Mouse (Mus musculus) WW6 (cell line): ENCODE results near the gene Rsph1.

Experiments
- DNase-seq: peaks from one replicate; pipeline ENCODE4 v3.0.0-alpha.2; 2013; ENCODE audit warnings: low read depth, low spot score

Rsph1 gene

GRCm38 (mm10) chr17:31276922-31277918 is at the start of gene Rsph1:
Gene Rsph1, minus strand, starts transcription at chr17:31277383.
- DNase-seq: no peak

- no peak for DNase-seq
These were observed 49.2 kb upstream of the Rsph1 start for GRCm38 (mm10) chr17:31326220-31326852.

- no peak for DNase-seq
These were observed 48.5 kb upstream of the Rsph1 start for GRCm38 (mm10) chr17:31325451-31326219.

- no peak for DNase-seq
These were observed 47.0 kb upstream of the Rsph1 start for GRCm38 (mm10) chr17:31324227-31324626.

- DNase-seq: no peak
These were observed 46.2 kb upstream of the Rsph1 start for GRCm38 (mm10) chr17:31323379-31323778.

GRCm38 (mm10) chr17:31322446-31322845 is 45.3 kb upstream of the Rsph1 start:
- no peak for DNase-seq

GRCm38 (mm10) chr17:31321425-31321824 is 44.2 kb upstream of the Rsph1 start:
- DNase-seq: no peak

GRCm38 (mm10) chr17:31318906-31319767 is 42.0 kb upstream of the Rsph1 start:
- DNase-seq: no peak

- DNase-seq: no peak
These were observed 40.5 kb upstream of the Rsph1 start for GRCm38 (mm10) chr17:31317521-31318272.

- DNase-seq: no peak
These were observed 39.8 kb upstream of the Rsph1 start for GRCm38 (mm10) chr17:31316998-31317397.

GRCm38 (mm10) chr17:31315993-31316392 is 38.8 kb upstream of the Rsph1 start:
- no peak for DNase-seq

GRCm38 (mm10) chr17:31315046-31315792 is 38.0 kb upstream of the Rsph1 start:
- DNase-seq: no peak

GRCm38 (mm10) chr17:31312648-31313047 is 35.5 kb upstream of the Rsph1 start:
- no peak for DNase-seq

GRCm38 (mm10) chr17:31311047-31311446 is 33.9 kb upstream of the Rsph1 start:
- DNase-seq: no peak

- no peak for DNase-seq
These were observed 32.2 kb upstream of the Rsph1 start for GRCm38 (mm10) chr17:31309281-31309793.

- DNase-seq: no peak
These were observed 31.2 kb upstream of the Rsph1 start for GRCm38 (mm10) chr17:31308291-31308816.

- DNase-seq: no peak
These were observed 30.6 kb upstream of the Rsph1 start for GRCm38 (mm10) chr17:31307756-31308155.

- DNase-seq: no peak
These were observed 28.6 kb upstream of the Rsph1 start for GRCm38 (mm10) chr17:31305776-31306120.
